ENCODE assay signal across 14 mouse cellular contexts in the genomic region with DNA sequence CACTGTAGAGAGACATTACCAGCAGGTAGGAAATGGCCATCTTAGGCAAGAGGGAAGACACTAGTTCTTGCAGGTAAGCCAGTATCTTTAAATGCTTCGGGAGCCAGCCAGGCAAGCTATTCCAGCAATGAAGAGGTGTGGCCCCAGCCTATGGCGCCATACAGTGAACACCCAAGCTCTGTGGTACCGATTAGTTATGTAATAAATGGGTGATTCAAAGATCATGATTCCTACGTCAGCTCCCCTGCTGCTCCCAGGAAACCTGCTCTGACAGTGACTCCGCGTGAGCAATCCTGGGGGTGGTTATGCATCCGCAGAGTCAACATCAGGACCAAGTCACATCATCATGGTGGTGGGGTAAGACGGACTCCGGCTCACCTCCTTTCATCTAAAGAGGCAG.
"Had no signal": no experiment of that assay in that cellular context is flagged by ENCODE, and none has a peak within 500 bp of the region (broad histone marks: within the 10 kb centered on the region; RNA-seq: fewer than 3 reads in every experiment).

No protein-coding gene starts in this region.

- H3K9me3 ChIP-seq: limb, embryonic 12.5 days; liver, embryonic 13.5 days; midbrain, embryonic 10.5 days; neural tube, embryonic 13.5 days had no signal

- DNase-seq: kidney, adult 9 months; kidney, postnatal 36 days; layer of hippocampus, adult 9-11 months; layer of hippocampus, postnatal 36 days; liver, embryonic 13.5 days; lung, postnatal 36 days; midbrain, embryonic 14.5 days; right cerebral cortex, postnatal 14 days; thymus, adult 2 months; thymus, postnatal 25 days had no signal

- H3K4me1 ChIP-seq: limb, embryonic 12.5 days; neural tube, embryonic 13.5 days had no signal

- H3K4me3 ChIP-seq: limb, embryonic 12.5 days; liver, embryonic 13.5 days; midbrain, embryonic 10.5 days; neural tube, embryonic 13.5 days had no signal

- H3K27me3 ChIP-seq: limb, embryonic 12.5 days; liver, embryonic 13.5 days; neural tube, embryonic 13.5 days had no signal

- H3K4me2 ChIP-seq: limb, embryonic 12.5 days; liver, embryonic 13.5 days; neural tube, embryonic 13.5 days had no signal

- ATAC-seq: hindbrain, postnatal 0 days had no signal

- H3K27ac ChIP-seq: hindbrain, postnatal 0 days; limb, embryonic 12.5 days; liver, embryonic 13.5 days; midbrain, embryonic 10.5 days; neural tube, embryonic 13.5 days had no signal

- H3K36me3 ChIP-seq: limb, embryonic 12.5 days; liver, embryonic 13.5 days; midbrain, embryonic 10.5 days; neural tube, embryonic 13.5 days had no signal

- H3K9ac ChIP-seq: limb, embryonic 12.5 days; liver, embryonic 13.5 days; neural tube, embryonic 13.5 days had no signal
